In genomic region chr15:89548837-89549236, GRCm38 (mm10) we compare ENCODE assay signal across 10 mouse cellular contexts. TPM values are rescaled to one million over a fixed set of nuclear protein-coding genes. Genes with fewer than 3 reads are reported as not detected.
A peak's percentile ranks its signal among the peaks of the same experiment; 100 is the strongest.
DNase-seq lines count a peak whose midpoint lies in the region; ATAC-seq lines count a peak whose summit lies in the region.
"Had no signal": no experiment of that assay in that cellular context is flagged by ENCODE, and none has a peak within 500 bp of the region (broad histone marks: within the 10 kb centered on the region; RNA-seq: fewer than 3 reads in every experiment).

No protein-coding gene starts in this region.

- H3K27ac ChIP-seq in heart, embryonic 14.5 days (replicated peaks in 1 of 2; ENCODE audit: control insufficient read depth in 1 of 2, insufficient read depth in 1 of 2, low read depth in 2 of 2, low read length in 2 of 2): no peak overlapping the region
- H3K27ac ChIP-seq in hindbrain, embryonic 11.5 days (ENCODE audit: low read depth, low read length): no peak overlapping the region
- H3K27ac ChIP-seq: heart, adult 2 months had no signal

- DNase-seq in heart, adult 9 months (ENCODE audit: low spot score in 2 of 2): no peak
- DNase-seq in right cerebral cortex, postnatal 14 days: peak; percentile 57
- no peak for DNase-seq in right cerebral cortex, adult 2 months (ENCODE audit: low spot score in 2 of 2)
- DNase-seq in hindbrain, embryonic 11.5 days (ENCODE audit: low spot score): no peak
- peak; percentile 68 for DNase-seq in right cerebral cortex, postnatal 4 days
- DNase-seq in adrenal gland, postnatal 36 days: no peak
- DNase-seq in urinary bladder, adult 2 months (ENCODE audit: low spot score): no peak

- H3K36me3 ChIP-seq in heart, embryonic 14.5 days (ENCODE audit: control insufficient read depth, insufficient read depth, low read length): peaks cover 19% of the 10 kb centered on the region; the same call in 1 of the 2 replicates
- no peaks in the 10 kb centered on the region for H3K36me3 ChIP-seq in hindbrain, embryonic 11.5 days (ENCODE audit: control insufficient read depth, insufficient read depth, low read length)

- ATAC-seq in heart, embryonic 14.5 days (ENCODE audit: insufficient number of reproducible peaks, insufficient read depth, low FRiP score, low read depth): no peak
- peak; percentile 41; the same call in 1 of the 2 replicates for ATAC-seq in hindbrain, embryonic 11.5 days (ENCODE audit: low FRiP score)

- H3K27me3 ChIP-seq in heart, embryonic 14.5 days (ENCODE audit: control insufficient read depth, insufficient read depth, low read length): peaks cover 22% of the 10 kb centered on the region
- H3K27me3 ChIP-seq in hindbrain, embryonic 11.5 days (ENCODE audit: control insufficient read depth, insufficient read depth, low read length): peaks cover 8% of the 10 kb centered on the region

- no peaks in the 10 kb centered on the region for H3K9me3 ChIP-seq in heart, embryonic 14.5 days (ENCODE audit: control insufficient read depth, low read length)
- H3K9me3 ChIP-seq in hindbrain, embryonic 11.5 days (ENCODE audit: control insufficient read depth, low read length): no peaks in the 10 kb centered on the region

- 0 out of 4 replicates have a peak overlapping the region, but pooled peaks of 1 of the 2 experiments have one; percentile 44 for H3K4me3 ChIP-seq in heart, embryonic 14.5 days (ENCODE audit: control insufficient read depth in 1 of 2, insufficient read depth in 1 of 2, low read depth in 1 of 2, low read length in 2 of 2)
- no peak overlapping the region for H3K4me3 ChIP-seq in hindbrain, embryonic 11.5 days (ENCODE audit: low read depth, low read length)

- 46% methylated on average over 11 of the region's 11 CpGs for WGBS in heart, embryonic 14.5 days
- WGBS in hindbrain, embryonic 11.5 days: 31% methylated on average over 10 of the region's 11 CpGs

- H3K4me1 ChIP-seq in heart, embryonic 14.5 days (ENCODE audit: control insufficient read depth in 2 of 2, insufficient read depth in 2 of 2, low read length in 2 of 2): 0 out of 4 replicates have a peak, but pooled peaks cover 0 to 3% of the 10 kb centered on the region in 2 experiments
- H3K4me1 ChIP-seq in hindbrain, embryonic 11.5 days (replicated peaks; ENCODE audit: control insufficient read depth, insufficient read depth, low read length): no peaks in the 10 kb centered on the region; the same call in none of the 2 replicates

- peak overlapping the region; percentile 81 for H3K4me2 ChIP-seq in heart, embryonic 14.5 days (ENCODE audit: low read length)
- H3K4me2 ChIP-seq in hindbrain, embryonic 11.5 days (replicated peaks; ENCODE audit: low read depth, low read length): peak overlapping the region; percentile 59; the same call in 1 of the 2 replicates

- no peak overlapping the region for H3K9ac ChIP-seq in heart, embryonic 14.5 days (ENCODE audit: low read length)
- no peak overlapping the region for H3K9ac ChIP-seq in hindbrain, embryonic 11.5 days (ENCODE audit: low read depth, low read length)

RNA-seq across cellular contexts. Expression of gene Acr, which starts 19.3 kb away (rescaled TPM):
- polyA plus RNA-seq in heart, embryonic 14.5 days (2014; fragmentation: Nextera tagmentation; extraction: Ambion mirVana): 0.39 and 0.49 TPM in 2 replicates
- 0.39 and 0.76 TPM in 2 replicates for polyA plus RNA-seq in hindbrain, embryonic 11.5 days (2014; fragmentation: Nextera tagmentation; extraction: Ambion mirVana)
- total RNA-seq in adrenal gland, postnatal 36 days (2021): not detected
- 0.63 and 0.71 TPM in 2 replicates for polyA plus RNA-seq in urinary bladder, adult 2 months (2012; rRNA removed)
- total RNA-seq: MEL had no signal

RNA-seq across cellular contexts. Expression of gene Rabl2, which starts 42.9 kb away (rescaled TPM):
- 17.2 and 20.3 TPM in 2 replicates for polyA plus RNA-seq in heart, embryonic 14.5 days (2014; fragmentation: Nextera tagmentation; extraction: Ambion mirVana)
- 85.3 and 91.0 TPM in 2 replicates for polyA plus RNA-seq in hindbrain, embryonic 11.5 days (2014; fragmentation: Nextera tagmentation; extraction: Ambion mirVana)
- 10 to 100 TPM in 1 of 2 experiments, 1 to 10 TPM in 1; 8.4 to 10.9 TPM for total RNA-seq in adrenal gland, postnatal 36 days (2021)
- polyA plus RNA-seq in urinary bladder, adult 2 months (2012; rRNA removed): 22.2 and 26.8 TPM in 2 replicates

RNA-seq across cellular contexts. Expression of gene Shank3, which starts 49.4 kb away (rescaled TPM):
- polyA plus RNA-seq in heart, embryonic 14.5 days (2014; fragmentation: Nextera tagmentation; extraction: Ambion mirVana): 2.2 and 2.4 TPM in 2 replicates
- polyA plus RNA-seq in hindbrain, embryonic 11.5 days (2014; fragmentation: Nextera tagmentation; extraction: Ambion mirVana): 2.8 and 3.5 TPM in 2 replicates
- total RNA-seq in adrenal gland, postnatal 36 days (2021): 10 to 100 TPM; 30.7 to 51.0 TPM
- polyA plus RNA-seq in urinary bladder, adult 2 months (2012; rRNA removed): 7.1 and 8.8 TPM in 2 replicates

Comparison
In these comparisons a context has a peak if more than half of its experiments do, and no peak if none do; other contexts are left out.
1. DNase-seq: peak in right cerebral cortex, postnatal 14 days (single experiment) and right cerebral cortex, postnatal 4 days (single experiment); none in heart, adult 9 months (0 of 2), right cerebral cortex, adult 2 months (0 of 2), hindbrain, embryonic 11.5 days (single experiment), adrenal gland, postnatal 36 days (0 of 2) and urinary bladder, adult 2 months (single experiment).